Mouse (Mus musculus) lung, embryonic 16.5 days (tissue): Measurements from ENCODE around the gene Acan. TPM values are rescaled to one million over a fixed set of nuclear protein-coding genes. Genes with fewer than 3 reads are reported as not detected.

Experiments used
- ATAC-seq: fragments of 200-750 bp; cut with Nextera tagmentation; 2 replicates; pipeline ENCODE4 v1.8.0; 2017; ENCODE audit warnings: low read depth, mild to moderate bottlenecking, moderate library complexity
- H3K27ac ChIP-seq: fragments of 300-500 bp; sonication (generic); 2 replicates; pipeline ENCODE4 v1.5.1; 2014; ENCODE audit warnings: mild to moderate bottlenecking, control low read depth, low read length
- H3K27me3 ChIP-seq: fragments of 300-500 bp; sonication (generic); 2 replicates; pipeline ENCODE4 v1.6.1; 2014; ENCODE audit warnings: low read depth, low read length, mixed read lengths; ENCODE audit not compliant: control insufficient read depth, insufficient read depth
- H3K36me3 ChIP-seq: fragments of 300-500 bp; sonication (generic); 2 replicates; pipeline ENCODE4 v1.6.1; 2014; ENCODE audit warnings: low read length; ENCODE audit not compliant: control insufficient read depth, insufficient read depth
- H3K4me1 ChIP-seq: fragments of 300-500 bp; sonication (generic); replicated peaks from 2 replicates; pipeline ENCODE4 v1.6.1; 2014; ENCODE audit warnings: low read length, mixed read lengths; ENCODE audit not compliant: control insufficient read depth, insufficient read depth
- H3K4me2 ChIP-seq: fragments of 300-500 bp; sonication (generic); 2 replicates; pipeline ENCODE4 v1.6.1; 2014; ENCODE audit warnings: low read depth, low read length, control low read depth
- H3K4me3 ChIP-seq: fragments of 300-500 bp; sonication (generic); 2 replicates; pipeline ENCODE4 v1.5.1; 2014; ENCODE audit warnings: mild to moderate bottlenecking, low read length, control low read depth
- H3K9ac ChIP-seq: fragments of 300-500 bp; sonication (generic); 2 replicates; pipeline ENCODE4 v1.6.1; 2014; ENCODE audit warnings: low read length, control low read depth
- H3K9me3 ChIP-seq: fragments of 300-500 bp; sonication (generic); 2 replicates; pipeline ENCODE4 v1.6.1; 2016; ENCODE audit warnings: low read length; ENCODE audit not compliant: control insufficient read depth
- WGBS: fragments of 180-500 bp; shearing (Covaris S2); extraction: QIAGEN DNeasy Blood & Tissue Kit; methylation state at CpG from one replicate; pipeline ENCODE4 v1.1.7; 2014; 5-methylcytosine and 5-hydroxymethylcytosine counted together
- polyA plus RNA-seq: library from polyadenylated mRNA; unstranded; fragments of >200 nt; fragmentation: Nextera tagmentation; extraction: Ambion mirVana; gene quantifications from 2 replicates; pipeline ENCODE4 v1.2.1, GENCODE M21; 2015

The Acan gene
- polyA plus RNA-seq, 1 experiment from 2014 or later: 1.5 TPM

DNA sequence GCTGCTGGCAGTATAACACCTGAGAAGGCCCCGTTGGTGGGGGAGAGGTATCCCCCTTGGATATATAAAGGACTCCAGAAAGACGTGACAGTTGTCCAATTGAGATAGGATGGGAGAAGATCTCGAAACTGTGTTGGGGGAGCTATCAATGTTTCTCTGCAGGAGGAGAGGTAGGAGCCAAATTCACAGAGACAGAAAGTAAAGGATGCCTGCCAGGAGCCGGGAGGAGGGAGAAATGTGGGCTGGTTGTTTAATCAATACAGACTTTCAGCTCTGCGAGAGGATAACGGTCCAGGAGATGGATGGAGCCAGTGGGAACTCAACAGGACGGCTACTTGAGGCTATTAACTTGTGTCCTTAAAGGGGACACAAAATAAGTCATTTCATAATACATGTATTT, 14.2 kb downstream of the Acan start:
- Histone ChIP-seq H3K4me1 (no peaks in the 10 kb centered on the region), H3K36me3 (no peaks in the 10 kb centered on the region), H3K4me2 (no peak overlapping the region), H3K4me3 (no peak overlapping the region), H3K9ac (no peak overlapping the region), H3K27ac (no peak overlapping the region), H3K27me3 (no peaks in the 10 kb centered on the region; the same call in 1 of the 2 replicates), H3K9me3 (no peaks in the 10 kb centered on the region)
- ATAC-seq: no peak
- 49% methylated on average over 7 of the region's 7 CpGs for WGBS

DNA sequence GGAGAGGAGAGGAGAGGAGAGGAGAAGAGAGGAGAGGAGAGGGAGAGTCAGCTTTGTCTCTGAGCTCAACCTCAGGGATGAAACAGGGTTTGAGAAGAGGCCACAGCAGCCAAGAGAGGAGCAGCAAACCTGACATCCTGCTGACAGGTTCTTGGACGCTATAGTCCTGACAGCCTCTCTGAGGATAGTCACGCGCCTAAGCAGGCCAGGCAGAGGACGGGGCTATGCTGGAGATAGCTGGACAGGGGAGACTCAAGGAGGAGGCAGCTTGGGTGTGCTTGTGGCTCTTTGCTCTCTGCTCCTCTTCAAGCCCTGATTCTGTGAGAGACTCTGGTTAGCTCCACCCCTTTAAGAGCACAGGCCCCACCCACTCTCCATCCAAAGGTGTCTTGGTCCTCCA, 14.9 kb downstream of the Acan start:
- H3K9ac ChIP-seq: no peak overlapping the region
- H3K4me1 ChIP-seq: no peaks in the 10 kb centered on the region
- no peak overlapping the region for H3K27ac ChIP-seq
- no peak overlapping the region for H3K4me2 ChIP-seq
- 39% methylated on average over 4 of the region's 4 CpGs for WGBS
- no peaks in the 10 kb centered on the region for H3K9me3 ChIP-seq
- no peaks in the 10 kb centered on the region for H3K36me3 ChIP-seq
- ATAC-seq: no peak
- no peak overlapping the region for H3K4me3 ChIP-seq
- H3K27me3 ChIP-seq: no peaks in the 10 kb centered on the region; the same call in 1 of the 2 replicates

DNA sequence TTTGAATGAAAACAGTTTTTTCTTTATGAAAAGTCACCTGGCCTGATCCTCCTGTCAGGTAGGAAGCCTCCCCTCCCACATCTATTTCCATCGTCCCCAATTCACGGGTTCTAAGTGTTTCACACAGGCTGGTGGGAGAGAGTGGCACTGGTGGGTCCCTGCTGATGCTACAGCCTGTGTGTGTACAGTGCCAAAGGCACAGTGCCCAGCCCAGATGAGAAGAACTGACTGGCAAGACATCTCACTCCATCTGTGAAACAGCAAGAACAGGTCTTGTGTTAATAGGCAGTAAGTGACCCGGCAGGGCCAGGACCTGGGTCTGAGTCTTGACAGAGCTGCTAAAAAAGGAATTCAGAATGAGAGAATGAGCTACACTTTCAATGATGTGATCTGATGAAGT, 25.9 kb downstream of the Acan start:
- H3K4me2 ChIP-seq: no peak overlapping the region
- no peaks in the 10 kb centered on the region for H3K36me3 ChIP-seq
- no peaks in the 10 kb centered on the region for H3K4me1 ChIP-seq
- no peak overlapping the region for H3K4me3 ChIP-seq
- H3K27me3 ChIP-seq: no peaks in the 10 kb centered on the region
- H3K27ac ChIP-seq: no peak overlapping the region
- no peak for ATAC-seq
- WGBS: 53% methylated on average over 3 of the region's 3 CpGs
- no peaks in the 10 kb centered on the region for H3K9me3 ChIP-seq
- no peak overlapping the region for H3K9ac ChIP-seq

DNA sequence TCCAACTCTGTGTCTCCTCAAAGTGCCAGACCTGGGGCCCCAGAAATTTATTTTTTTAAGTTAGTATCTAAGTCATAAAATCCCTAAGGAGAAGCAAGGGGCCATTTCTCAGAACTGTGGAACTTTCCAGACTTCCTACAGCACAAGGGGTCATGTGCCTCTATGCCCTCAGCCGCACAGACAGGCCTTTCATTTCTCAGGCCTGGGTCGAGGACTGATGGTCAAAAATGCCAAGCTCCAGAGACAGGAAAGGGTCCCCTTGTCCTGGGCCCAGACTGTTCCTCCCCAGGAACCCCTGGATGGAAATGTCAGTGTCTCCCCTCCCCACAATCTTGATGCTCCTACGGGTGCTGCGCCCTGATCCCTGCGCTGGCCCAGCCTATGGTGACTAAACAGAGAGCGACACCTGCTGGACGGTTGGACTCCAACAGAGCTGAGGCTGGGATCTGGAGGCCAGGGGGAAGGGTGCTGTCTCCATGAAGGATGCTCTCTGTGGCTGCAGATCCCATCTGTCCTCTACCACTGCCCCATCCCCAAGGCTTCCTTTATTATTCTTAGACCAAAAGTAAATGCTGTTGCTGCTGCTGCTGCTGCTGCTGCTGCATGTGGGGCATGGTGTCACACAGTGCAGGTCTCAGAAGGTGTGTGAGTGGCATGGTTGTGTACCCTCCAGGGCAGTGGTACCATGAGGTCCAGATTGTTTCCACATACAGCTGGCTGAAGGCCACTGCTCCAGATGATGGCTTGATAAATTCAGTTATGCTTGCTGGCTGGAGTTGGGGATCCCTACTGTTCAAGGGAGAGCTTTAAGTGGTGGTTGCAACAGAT, 27.5 kb downstream of the Acan start:
- Histone ChIP-seq H3K4me3 (no peak overlapping the region), H3K9me3 (no peaks in the 10 kb centered on the region), H3K9ac (no peak overlapping the region), H3K4me1 (no peaks in the 10 kb centered on the region), H3K27me3 (no peaks in the 10 kb centered on the region), H3K27ac (no peak overlapping the region), H3K36me3 (no peaks in the 10 kb centered on the region), H3K4me2 (no peak overlapping the region)
- WGBS: 24% methylated on average over 7 of the region's 7 CpGs
- peak; percentile 67; the same call in 1 of the 2 replicates for ATAC-seq

DNA sequence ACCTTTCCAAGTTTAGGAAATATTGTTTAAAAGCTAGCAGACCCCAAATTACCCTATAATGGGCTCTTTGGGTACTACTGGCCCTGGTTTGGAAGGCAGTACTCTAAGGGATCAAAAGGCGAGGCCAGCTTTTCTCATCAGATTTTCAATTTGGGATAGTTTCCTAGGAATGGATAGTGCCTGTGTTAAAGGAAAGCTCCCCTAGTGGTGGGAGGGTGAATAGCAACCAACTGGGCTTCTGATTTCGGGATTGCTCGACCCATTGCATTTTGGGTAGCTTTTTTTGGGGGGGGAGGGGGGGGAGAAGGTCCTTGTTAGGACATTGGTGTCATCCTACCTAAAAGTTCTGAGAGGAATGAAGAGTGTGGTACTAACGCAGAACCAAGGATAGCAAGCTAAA, 35.8 kb downstream of the Acan start:
- Histone ChIP-seq H3K27ac (no peak overlapping the region), H3K27me3 (no peaks in the 10 kb centered on the region)
- 70% methylated on average over 4 of the region's 4 CpGs for WGBS

DNA sequence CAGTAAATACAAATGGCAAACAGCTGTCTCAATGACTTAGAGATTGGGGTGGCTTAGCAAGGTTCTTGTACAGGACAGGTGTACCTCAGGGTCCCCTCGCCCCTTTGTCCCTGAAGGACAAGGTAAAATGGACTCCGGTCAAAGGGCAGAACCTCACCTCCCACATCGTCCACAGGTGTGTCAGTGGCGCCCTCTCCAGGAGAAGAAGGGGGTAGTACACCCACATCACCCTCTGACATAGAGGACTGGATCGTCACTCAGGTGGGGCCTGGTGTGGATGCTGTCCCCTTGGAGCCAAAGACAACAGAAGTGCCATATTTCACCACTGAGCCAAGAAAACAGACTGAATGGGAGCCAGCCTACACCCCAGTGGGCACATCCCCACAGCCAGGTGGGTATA, 43.2 kb downstream of the Acan start:
- Histone ChIP-seq H3K4me1 (no peaks in the 10 kb centered on the region), H3K36me3 (no peaks in the 10 kb centered on the region), H3K9ac (no peak overlapping the region), H3K4me3 (no peak overlapping the region), H3K27ac (no peak overlapping the region), H3K9me3 (no peaks in the 10 kb centered on the region), H3K4me2 (no peak overlapping the region), H3K27me3 (no peaks in the 10 kb centered on the region)
- WGBS: 72% methylated on average over 5 of the region's 5 CpGs
- no peak for ATAC-seq

More for the DNA sequence above, 35.8 kb downstream of the Acan start:
- no peak overlapping the region for H3K4me2 ChIP-seq
- H3K36me3 ChIP-seq: no peaks in the 10 kb centered on the region
- H3K9ac ChIP-seq: no peak overlapping the region
- ATAC-seq: no peak
- H3K4me3 ChIP-seq: no peak overlapping the region
- H3K4me1 ChIP-seq: no peaks in the 10 kb centered on the region
- H3K9me3 ChIP-seq: no peaks in the 10 kb centered on the region

DNA sequence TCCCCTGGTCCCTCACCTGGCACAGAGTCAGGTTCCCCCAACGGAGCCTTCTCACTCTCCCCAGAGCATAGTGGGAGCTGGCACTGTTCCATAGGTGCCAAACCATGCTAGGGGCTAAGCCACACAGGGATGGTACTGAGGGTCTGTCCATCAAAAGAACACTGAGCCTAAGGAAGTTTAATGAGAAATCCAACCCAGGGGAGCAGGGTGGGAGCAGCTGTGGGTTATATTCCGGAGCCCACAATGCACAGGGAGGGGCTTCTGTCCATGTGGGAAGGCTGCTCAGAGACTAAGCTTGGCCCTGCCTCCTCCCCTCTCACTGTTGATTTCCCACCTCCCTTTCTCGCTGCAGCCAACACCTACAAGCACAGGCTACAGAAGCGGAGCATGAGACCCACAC, 60.6 kb downstream of the Acan start:
- H3K4me2 ChIP-seq: no peak overlapping the region
- H3K4me1 ChIP-seq: no peaks in the 10 kb centered on the region
- no peaks in the 10 kb centered on the region for H3K27me3 ChIP-seq
- no peak overlapping the region for H3K4me3 ChIP-seq
- no peak overlapping the region for H3K9ac ChIP-seq
- no peaks in the 10 kb centered on the region for H3K9me3 ChIP-seq
- ATAC-seq: no peak
- no peak overlapping the region for H3K27ac ChIP-seq
- 51% methylated on average over 4 of the region's 4 CpGs for WGBS
- no peaks in the 10 kb centered on the region for H3K36me3 ChIP-seq

DNA sequence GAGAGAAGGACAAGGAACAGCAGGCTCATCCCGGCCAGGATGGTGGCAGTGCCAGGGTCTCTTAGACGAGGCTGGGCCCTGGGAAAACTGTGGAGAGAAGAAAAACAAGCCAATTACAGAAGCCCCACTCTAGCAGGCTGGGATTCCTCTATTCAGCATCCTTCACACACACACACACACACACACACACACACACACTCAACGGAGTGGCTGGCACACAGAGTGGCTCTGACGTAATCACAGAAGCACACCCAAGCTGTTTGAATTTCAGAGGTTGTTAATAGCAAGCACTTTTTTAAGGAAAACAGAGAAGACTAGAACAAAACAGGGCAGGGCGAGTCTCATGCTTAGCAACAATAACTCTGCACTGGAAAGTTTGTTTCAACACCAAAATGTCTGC, 70.2 kb downstream of the Acan start:
- H3K9me3 ChIP-seq: no peaks in the 10 kb centered on the region
- H3K4me3 ChIP-seq: no peak overlapping the region
- no peak overlapping the region for H3K27ac ChIP-seq
- H3K9ac ChIP-seq: no peak overlapping the region
- 64% methylated on average over 5 of the region's 5 CpGs for WGBS
- no peaks in the 10 kb centered on the region for H3K4me1 ChIP-seq
- no peak overlapping the region for H3K4me2 ChIP-seq
- no peaks in the 10 kb centered on the region for H3K27me3 ChIP-seq
- no peak for ATAC-seq
- H3K36me3 ChIP-seq: no peaks in the 10 kb centered on the region

DNA sequence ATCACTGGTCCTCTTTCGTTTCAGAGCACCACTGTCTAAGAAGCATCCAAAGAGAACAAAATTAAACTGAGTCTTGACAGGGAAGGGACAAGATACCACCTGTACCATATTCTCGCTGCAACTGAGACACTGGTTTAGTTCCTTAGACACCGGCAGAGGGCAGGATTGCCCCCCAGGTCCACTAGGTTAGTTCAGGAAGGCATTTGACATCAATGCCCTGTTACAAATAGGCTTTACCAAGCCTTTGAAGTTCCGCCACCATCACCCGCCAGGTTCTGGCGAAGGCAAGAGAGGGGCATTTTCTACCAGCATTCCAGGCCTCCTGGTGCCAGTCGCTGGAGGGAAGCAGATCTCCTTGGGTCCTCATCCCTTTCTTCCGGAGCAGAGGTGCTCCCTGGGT, 76.6 kb downstream of the Acan start:
- Histone ChIP-seq H3K9ac (no peak overlapping the region), H3K9me3 (no peaks in the 10 kb centered on the region), H3K27me3 (no peaks in the 10 kb centered on the region; the same call in 1 of the 2 replicates), H3K4me3 (no peak overlapping the region), H3K4me2 (peak overlapping the region; percentile 46; the same call in 1 of the 2 replicates), H3K27ac (no peak overlapping the region), H3K4me1 (peaks cover 10% of the 10 kb centered on the region), H3K36me3 (peaks cover 3% of the 10 kb centered on the region; the same call in 1 of the 2 replicates)
- no peak for ATAC-seq
- WGBS: 23% methylated on average over 8 of the region's 8 CpGs
